Mouse (Mus musculus): ENCODE measurements around the gene Acr. TPM values are rescaled to one million over a fixed set of nuclear protein-coding genes. Genes with fewer than 3 reads are reported as not detected.

Gene Acr
- total and polyA plus RNA-seq, 3 experiments, result not detected

DNA sequence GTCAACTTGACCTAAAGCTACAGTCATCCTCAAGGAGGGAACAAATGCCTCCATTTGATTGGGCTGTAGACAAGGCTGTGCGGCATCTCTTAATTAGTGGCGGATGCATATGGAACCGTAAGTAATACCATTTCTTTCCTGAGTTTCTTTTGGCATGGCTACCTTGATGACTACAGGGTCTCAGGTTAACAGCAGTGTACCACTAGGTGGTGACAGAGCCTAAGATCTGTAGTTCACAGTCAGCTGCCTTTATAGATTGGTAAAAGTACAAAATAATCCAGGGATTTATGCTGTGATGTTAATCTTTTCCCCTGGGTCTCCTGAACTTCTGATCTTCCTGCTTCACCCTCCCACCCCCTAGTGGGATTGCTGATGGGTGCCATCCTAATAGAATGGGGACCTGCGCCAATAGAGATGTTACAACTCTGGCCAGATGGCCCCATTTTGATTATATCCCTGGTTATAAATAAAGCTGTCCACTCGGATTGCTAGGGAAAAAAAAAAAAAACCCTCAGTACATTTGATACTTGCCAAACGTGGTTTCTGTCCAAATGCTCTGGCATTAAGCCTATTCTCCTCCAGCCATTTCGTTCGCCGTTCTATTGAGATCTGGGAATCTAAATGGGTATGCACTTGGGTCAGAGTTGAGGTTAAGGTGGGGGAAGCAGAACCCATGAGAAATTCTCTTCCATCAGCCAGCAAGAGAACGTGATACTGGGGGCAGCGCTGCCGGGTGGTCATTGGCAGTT lies 37.9 kb downstream of the Acr start:
- Histone ChIP-seq H3K4me3 (replicated peaks in 1 of 3; ENCODE audit: low read depth in 2 of 3, low read length in 2 of 3, poor library complexity in 1 of 3) (no peak overlapping the region), H3K4me2 (ENCODE audit: insufficient read depth, low read depth, poor library complexity, severe bottlenecking) (no peak overlapping the region), H3K9ac (ENCODE audit: insufficient read depth, low read depth) (no peak overlapping the region), H3K9me3 (replicated peaks; ENCODE audit: low read length) (no peaks in the 10 kb centered on the region), H3K27ac (ENCODE audit: insufficient read depth, low read depth) (no peak overlapping the region), H3K27me3 (replicated peaks) (peaks cover 31% of the 10 kb centered on the region), H3K36me3 (replicated peaks in 1 of 2; ENCODE audit: control insufficient read depth in 1 of 2, insufficient read depth in 1 of 2, low read length in 1 of 2) (no peaks in the 10 kb centered on the region), H3K4me1 (ENCODE audit: control insufficient read depth in 1 of 2, insufficient read depth in 2 of 2) (no peaks in the 10 kb centered on the region), H3K79me2 (replicated peaks; ENCODE audit: control insufficient read depth, extremely low read depth, insufficient read depth, poor library complexity, severe bottlenecking) (no peaks in the 10 kb centered on the region)
- in situ Hi-C loops (cut with MboI; ENCODE audit: low pct_ligation_motif_present, low pct_unique_long_range_greater_than_20kb, low sequenced_read_pairs), result loop anchor here (25.0 kb wide), 1 partner anchor 606 kb away; the partner anchor contains the start of gene Alg10b
- dilution Hi-C loops (cut with MboI; ENCODE audit: extremely low pct_ligation_motif_present, extremely low pct_unique_long_range_greater_than_20kb, low sequenced_read_pairs), result no loop called here
- TF ChIP-seq CTCF (conservative IDR thresholded peaks at IDR 0.05 in 1 of 2, IDR thresholded peaks at IDR 0.05 in 1 of 2; ENCODE audit: low read depth in 2 of 2, low read length in 2 of 2) (peak in 1 of 2 experiments; percentile 36; a peak in 1 of 4 replicates), JUN (IDR thresholded peaks at IDR 0.05; ENCODE audit: insufficient read depth, low read depth, low read length) (no peak), RAD21 (IDR thresholded peaks at IDR 0.05; ENCODE audit: low read depth, low read length) (peak; percentile 36), EP300 (IDR thresholded peaks at IDR 0.05; ENCODE audit: low read length) (no peak)
- no peak for DNase-seq (ENCODE audit: extremely low read depth)

DNA sequence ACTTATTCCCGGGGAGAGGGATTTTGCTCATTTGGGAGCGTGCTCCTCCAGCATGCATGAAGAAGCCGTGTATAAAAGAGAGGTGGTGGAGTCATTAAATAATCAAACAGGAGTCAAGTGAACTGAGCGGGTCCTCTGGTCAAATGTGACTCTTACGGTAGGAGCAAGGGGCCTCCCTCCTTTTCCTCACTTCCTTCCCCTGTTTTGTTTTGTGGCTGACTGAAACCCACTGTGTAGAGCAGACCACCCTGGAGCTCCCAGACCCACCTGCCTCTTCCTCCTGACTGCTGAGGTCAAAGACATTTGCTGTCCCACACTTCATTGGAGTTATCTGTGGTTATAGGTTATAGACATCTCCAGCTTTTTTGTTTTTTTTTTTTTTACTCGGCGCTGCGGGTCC lies 39.4 kb downstream of the Acr start:
- H3K4me3 ChIP-seq (replicated peaks in 1 of 3; ENCODE audit: low read depth in 2 of 3, low read length in 2 of 3, poor library complexity in 1 of 3), result no peak overlapping the region
- dilution Hi-C loops (cut with MboI; ENCODE audit: extremely low pct_ligation_motif_present, extremely low pct_unique_long_range_greater_than_20kb, low sequenced_read_pairs), result no loop called here
- H3K9ac ChIP-seq (ENCODE audit: insufficient read depth, low read depth), result no peak overlapping the region
- in situ Hi-C loops (cut with MboI; ENCODE audit: low pct_ligation_motif_present, low pct_unique_long_range_greater_than_20kb, low sequenced_read_pairs), result loop anchor here (25.0 kb wide), 1 partner anchor 605 kb away; the partner anchor contains the start of gene Alg10b
- no peak overlapping the region for H3K27ac ChIP-seq (ENCODE audit: insufficient read depth, low read depth)
- H3K9me3 ChIP-seq (replicated peaks; ENCODE audit: low read length), result no peaks in the 10 kb centered on the region
- no peaks in the 10 kb centered on the region for H3K36me3 ChIP-seq (replicated peaks in 1 of 2; ENCODE audit: control insufficient read depth in 1 of 2, insufficient read depth in 1 of 2, low read length in 1 of 2)
- peak overlapping the region; percentile 67; the same call in 1 of the 2 replicates for H3K4me2 ChIP-seq (ENCODE audit: insufficient read depth, low read depth, poor library complexity, severe bottlenecking)
- no peaks in the 10 kb centered on the region for H3K4me1 ChIP-seq (ENCODE audit: control insufficient read depth in 1 of 2, insufficient read depth in 2 of 2)
- TF ChIP-seq ZKSCAN1 (IDR thresholded peaks at IDR 0.05; ENCODE audit: borderline replicate concordance, low read depth, low read length), result no peak
- no peak for TF ChIP-seq SIN3A (IDR thresholded peaks at IDR 0.05; ENCODE audit: low read length)
- TF ChIP-seq ZMIZ1 (IDR thresholded peaks at IDR 0.05; ENCODE audit: low read depth, low read length), result no peak
- no peak for TF ChIP-seq PAX5 (IDR thresholded peaks at IDR 0.05; ENCODE audit: low read length)
- no peak for TF ChIP-seq KAT2A (IDR thresholded peaks at IDR 0.05; ENCODE audit: insufficient replicate concordance, low read length)
- TF ChIP-seq NELFE (IDR thresholded peaks at IDR 0.05; ENCODE audit: low read depth, low read length), result no peak
- no peak for TF ChIP-seq ELF1 (IDR thresholded peaks at IDR 0.05; ENCODE audit: low read depth, low read length)
- no peak for TF ChIP-seq MAFK (IDR thresholded peaks at IDR 0.05; ENCODE audit: insufficient replicate concordance, low read length)
- TF ChIP-seq TCF12 (IDR thresholded peaks at IDR 0.05; ENCODE audit: low read depth, low read length), result no peak
- no peak for TF ChIP-seq MXI1 (IDR thresholded peaks at IDR 0.05; ENCODE audit: low read depth, low read length)
- TF ChIP-seq JUN (IDR thresholded peaks at IDR 0.05; ENCODE audit: insufficient read depth, low read depth, low read length), result no peak
- no peak for TF ChIP-seq CTCF (conservative IDR thresholded peaks at IDR 0.05 in 1 of 2, IDR thresholded peaks at IDR 0.05 in 1 of 2; ENCODE audit: low read depth in 2 of 2, low read length in 2 of 2)
- TF ChIP-seq SMC3 (IDR thresholded peaks at IDR 0.05; ENCODE audit: low read depth, low read length), result no peak
- TF ChIP-seq ZNF384 (IDR thresholded peaks at IDR 0.05; ENCODE audit: low read depth, low read length), result no peak
- no peak for TF ChIP-seq ETS1 (conservative IDR thresholded peaks at IDR 0.05; ENCODE audit: low read depth, low read length)
- no peak for TF ChIP-seq IRF4 (IDR thresholded peaks at IDR 0.05; ENCODE audit: low read depth, low read length)
- no peak for TF ChIP-seq RCOR1 (conservative IDR thresholded peaks at IDR 0.05; ENCODE audit: low read depth, low read length)
- TF ChIP-seq GABPA (IDR thresholded peaks at IDR 0.05; ENCODE audit: insufficient replicate concordance, low read depth, low read length), result no peak
- TF ChIP-seq TBP (conservative IDR thresholded peaks at IDR 0.05; ENCODE audit: low read depth, low read length), result no peak
- TF ChIP-seq USF1 (IDR thresholded peaks at IDR 0.05; ENCODE audit: low read depth, low read length), result no peak
- H3K79me2 ChIP-seq (replicated peaks; ENCODE audit: control insufficient read depth, extremely low read depth, insufficient read depth, poor library complexity, severe bottlenecking), result no peaks in the 10 kb centered on the region
- DNase-seq (ENCODE audit: extremely low read depth), result no peak
- peaks cover 31% of the 10 kb centered on the region for H3K27me3 ChIP-seq (replicated peaks)
